Mouse (Mus musculus): ENCODE results near the gene Lyrm7.

GRCm38 (mm10) chr11:54807669-54808068 is 53.0 kb downstream of the Lyrm7 start:
- TF ChIP-seq CTCF (IDR thresholded peaks at IDR 0.05; ENCODE audit: extremely low read depth, insufficient read length, insufficient replicate concordance, low read depth, low read length), result no peak
- no peak for TF ChIP-seq POLR2A (IDR thresholded peaks at IDR 0.05; ENCODE audit: low read depth, low read length)
